Mouse (Mus musculus) kidney, postnatal 10 days (tissue): ENCODE measurements around the gene Zbtb20.

ENCODE experiments used
- DNase-seq: peaks from one replicate; pipeline ENCODE4 v3.0.0; 2021; ENCODE audit warnings: mixed read lengths

Gene Zbtb20

DNA sequence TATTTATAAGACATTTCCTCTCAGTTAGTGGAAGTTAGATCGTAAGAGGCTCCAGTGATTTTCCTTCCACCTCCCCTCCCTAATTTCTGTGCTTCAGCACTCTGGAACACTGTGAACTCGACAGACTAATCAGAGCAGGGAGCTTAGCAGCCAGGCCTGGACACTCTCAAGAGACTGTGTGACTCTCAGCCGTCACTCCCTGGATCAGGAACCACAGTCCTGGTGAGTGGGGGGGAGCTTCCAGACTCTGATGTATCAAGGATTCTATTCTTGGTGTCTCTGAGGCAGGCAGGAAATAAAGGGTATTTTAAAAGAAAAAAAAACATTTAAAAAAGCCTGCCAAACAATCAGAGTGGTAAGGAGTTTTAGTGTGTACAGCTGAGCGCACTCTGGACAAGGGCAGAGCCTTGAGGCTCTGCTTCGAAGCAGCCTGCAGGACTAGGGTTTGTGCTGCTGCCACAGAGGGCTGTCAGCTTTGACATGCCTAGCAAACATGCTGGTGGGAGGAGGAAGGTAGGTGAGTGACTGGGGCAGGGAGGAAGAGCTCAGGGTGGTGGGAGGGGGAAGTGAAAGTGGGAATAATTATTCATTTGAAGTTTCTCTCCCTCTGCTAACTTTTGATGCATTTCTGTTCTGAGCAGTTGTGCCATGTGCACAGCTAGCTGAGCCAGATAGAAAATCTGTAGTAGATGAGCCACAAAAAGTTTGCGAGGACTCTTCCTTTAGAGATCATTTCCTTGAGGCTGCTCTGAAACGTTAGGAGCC lies 488.3 kb downstream of the Zbtb20 start:
- DNase-seq = peak; percentile 70

DNA sequence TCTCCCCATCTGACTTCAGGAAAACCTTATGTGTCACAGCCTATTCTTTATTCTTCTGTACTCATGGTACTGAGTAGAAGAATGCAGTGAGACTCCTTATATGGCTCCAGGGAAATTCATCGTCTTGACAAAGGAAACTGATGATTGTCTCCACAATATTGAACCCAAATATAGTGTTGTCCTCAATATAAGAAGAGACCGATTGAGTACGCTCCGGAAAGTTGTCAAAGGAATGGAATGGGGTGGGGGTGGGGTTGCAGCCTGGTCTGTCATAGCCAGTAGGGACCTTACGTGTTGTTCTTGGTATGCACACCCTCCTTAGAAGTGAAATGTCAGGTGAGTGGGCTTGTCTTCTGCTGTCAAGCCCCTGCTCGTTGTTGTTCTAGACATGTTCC lies 488.8 kb downstream of the Zbtb20 start:
- no peak for DNase-seq

DNA sequence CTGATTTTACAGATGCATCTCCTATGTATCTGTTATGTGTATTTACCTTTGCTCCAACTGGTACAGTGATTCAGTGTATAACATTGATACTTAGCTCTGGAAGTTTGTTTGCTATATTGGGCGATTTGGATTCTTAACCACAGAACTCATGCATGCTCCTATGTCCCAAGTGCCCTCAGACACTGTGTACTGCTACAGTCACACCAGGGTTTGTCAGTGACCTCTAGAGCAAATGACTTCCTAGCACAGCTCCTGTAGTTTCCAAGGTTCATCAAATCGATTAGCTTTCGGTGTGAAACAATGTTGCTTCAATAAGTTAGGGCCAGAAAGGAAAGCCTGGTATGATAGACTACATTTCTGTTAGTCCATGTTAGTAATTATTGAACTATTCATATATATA lies 489.6 kb downstream of the Zbtb20 start:
- DNase-seq = no peak

GRCm38 (mm10) chr16:43370496-43371020 lies 494.9 kb downstream of the Zbtb20 start:
- no peak for DNase-seq

DNA sequence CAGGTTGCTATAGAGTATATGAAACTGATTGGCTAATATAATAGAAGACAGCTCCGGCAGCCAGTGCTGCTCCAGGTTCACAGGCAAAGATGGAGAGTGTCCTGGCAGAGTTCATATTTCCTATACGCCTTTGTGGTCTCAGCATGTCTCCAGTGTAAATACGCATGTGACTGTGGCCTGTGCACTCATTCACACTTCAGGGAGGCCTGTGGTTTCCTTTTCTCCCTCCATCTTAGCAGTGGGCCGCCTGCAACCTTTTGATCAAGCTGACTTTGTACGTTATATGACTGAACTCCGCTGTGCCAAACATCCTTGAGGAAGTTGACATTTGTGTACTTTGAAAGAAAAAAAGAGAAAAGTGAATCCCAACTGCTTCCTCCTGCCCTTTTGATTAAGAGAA lies 501.1 kb downstream of the Zbtb20 start:
- DNase-seq = no peak

GRCm38 (mm10) chr16:43379351-43380325 lies 504.0 kb downstream of the Zbtb20 start:
- no peak for DNase-seq

DNA sequence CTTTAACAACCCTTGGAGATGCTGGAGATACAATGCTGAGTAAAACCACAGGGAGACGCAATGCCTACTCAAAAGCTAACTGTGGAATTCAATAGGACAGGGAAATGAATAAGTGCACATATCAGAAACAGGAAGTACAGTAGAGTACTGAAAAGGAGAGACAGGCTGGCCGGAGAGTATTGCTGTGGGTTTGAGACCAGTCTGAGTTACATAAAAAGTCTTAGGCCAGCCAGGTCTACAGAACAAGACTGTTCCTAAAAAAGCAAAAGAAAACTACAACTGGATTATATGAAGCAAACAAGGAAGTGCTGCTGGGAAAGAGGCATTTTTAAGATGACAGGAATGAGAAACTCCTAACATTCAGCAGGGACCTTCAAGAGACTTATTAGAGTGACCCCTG lies 505.5 kb downstream of the Zbtb20 start:
- DNase-seq = no peak

DNA sequence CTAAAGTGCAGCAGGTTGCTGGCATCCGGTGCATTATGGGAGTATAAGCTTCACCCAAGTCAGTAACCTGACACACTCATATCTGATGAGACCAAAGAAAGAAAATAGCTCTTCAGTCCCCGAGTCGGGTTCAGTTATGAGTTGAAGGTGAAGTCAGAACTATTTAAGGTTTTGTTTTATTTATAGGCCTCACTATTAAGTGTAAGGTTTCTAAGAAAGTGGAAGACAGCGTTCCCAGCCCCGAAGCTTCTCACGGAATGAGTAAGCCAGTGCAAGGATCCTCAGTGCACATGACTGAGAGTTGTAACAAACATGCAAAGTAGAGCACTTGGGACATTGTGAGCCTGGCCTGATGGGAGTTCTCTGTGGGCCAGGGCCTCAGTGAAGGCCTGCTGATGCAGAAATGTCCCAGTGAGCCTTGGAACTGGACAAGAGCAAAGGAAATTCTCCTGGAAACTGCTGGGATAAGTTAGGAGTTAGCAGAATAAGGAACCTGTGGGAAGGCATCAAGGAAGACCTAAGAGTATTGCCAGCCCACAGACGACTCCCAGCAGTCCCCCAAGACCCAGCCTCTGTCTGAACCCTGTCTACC lies 507.6 kb downstream of the Zbtb20 start:
- no peak for DNase-seq

DNA sequence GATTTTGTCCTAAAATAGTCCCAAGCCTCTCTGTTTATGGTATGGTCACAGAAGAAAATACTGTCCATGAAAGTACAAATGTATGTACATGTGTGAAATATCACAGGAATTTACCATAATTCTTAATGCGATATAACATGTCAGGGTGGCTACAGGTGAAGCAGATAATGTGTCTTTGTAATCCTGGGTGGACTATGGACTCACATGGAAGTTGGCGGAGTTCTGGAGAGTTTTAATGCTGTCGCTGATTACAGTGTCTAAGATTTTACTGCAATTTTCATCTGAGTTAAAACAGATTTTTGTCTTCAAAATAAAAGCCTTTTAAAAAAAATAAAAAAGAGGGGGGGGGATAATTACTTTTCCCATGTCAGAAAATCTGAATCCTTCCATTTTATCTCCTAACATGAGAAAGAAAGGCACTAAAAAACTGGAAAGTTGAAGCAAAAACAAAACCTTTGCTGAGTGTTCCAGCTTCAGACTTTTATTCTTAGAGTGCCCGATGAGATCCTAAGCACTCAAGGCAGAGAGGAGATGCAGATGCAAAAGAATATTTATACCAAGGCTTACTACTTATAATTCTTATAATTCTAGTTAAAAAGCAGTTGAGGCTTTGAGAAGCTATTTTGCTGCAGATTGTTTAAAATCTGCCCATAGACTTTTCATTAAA lies 509.4 kb downstream of the Zbtb20 start:
- DNase-seq = no peak

DNA sequence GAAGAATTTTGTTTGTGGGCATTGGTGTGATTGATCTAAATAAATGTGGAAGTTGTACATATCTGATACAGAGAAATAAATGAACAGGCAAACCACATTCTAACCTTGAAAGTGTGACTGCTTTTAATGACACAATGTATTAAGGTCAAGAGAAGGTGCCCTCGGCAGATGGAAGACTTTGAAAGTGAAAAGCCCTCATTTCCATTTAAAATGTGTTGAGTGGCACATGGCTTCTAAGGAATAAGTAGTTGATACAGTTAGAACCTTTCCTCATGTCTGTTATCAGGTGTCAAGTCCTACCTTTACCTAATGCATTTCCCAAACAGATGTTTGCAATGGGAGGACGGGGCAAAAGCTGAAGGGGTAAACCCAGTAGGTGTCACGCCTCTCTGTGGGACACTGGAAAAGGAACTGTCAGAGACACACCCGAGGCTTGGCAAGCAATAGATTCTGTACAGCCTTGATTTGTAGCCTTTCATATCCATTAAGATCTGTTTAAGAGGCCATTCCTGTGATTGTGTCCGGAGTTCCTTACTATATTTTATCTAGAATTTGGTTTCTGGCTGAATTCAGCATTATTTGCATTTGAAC lies 510.0 kb downstream of the Zbtb20 start:
- no peak for DNase-seq

DNA sequence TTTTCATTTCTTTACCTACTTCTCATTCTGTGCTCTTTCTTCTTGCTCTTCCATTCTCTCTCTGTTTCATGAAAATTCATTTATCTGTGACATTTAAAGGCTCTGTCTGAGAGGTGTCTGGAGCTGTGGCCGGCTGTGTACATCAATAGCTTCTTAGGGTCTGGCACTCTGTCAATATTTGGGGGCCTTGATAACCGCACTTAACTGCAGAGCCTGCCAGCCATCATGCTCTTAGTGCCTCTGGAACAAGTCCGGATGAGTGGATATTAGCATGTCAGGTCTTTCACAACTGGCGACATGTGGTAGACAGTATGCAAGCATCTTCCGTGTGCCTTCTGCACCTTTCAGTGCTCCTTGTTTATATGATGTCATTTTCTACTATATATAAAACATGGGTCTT lies 510.7 kb downstream of the Zbtb20 start:
- no peak for DNase-seq

DNA sequence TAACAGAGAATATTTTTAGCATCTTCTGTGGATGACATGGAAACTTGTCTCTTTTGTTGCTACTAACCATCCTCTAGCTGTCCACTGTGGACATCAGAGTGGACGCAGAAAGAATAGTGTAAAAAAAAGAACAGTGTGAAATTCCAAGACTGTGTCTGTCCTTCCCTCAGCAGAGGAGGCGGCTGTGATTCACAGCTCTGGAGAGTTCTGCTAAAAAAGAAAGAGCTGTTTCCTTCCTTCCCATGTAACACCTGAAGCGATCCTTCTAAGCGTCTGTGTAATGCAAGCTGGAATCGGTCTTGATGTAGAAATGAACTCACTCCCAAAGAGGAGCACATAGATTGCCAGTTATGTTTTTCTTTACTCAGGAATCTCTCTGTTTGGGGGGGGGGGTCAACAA lies 512.7 kb downstream of the Zbtb20 start:
- no peak for DNase-seq

DNA sequence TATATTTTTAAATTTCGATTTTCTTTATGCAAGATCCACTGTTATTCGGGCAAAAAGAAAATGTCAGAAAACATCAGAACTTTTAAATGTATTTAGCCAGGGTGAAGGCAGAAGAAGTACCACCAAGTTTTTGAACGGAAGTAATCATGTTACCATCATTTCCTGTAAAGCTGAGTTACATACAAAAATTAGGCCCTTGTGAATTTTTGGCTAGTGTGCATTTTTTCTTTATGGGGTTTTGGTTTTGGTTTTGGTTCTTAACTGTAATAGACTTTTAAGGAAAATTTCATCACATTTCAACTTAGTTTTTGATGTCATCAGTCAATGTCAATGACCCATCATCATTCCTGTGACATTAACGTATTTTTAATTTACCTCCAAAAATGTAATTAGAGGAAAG lies 514.7 kb downstream of the Zbtb20 start:
- DNase-seq = no peak

GRCm38 (mm10) chr16:43393382-43393781 lies 517.7 kb downstream of the Zbtb20 start:
- DNase-seq = no peak

DNA sequence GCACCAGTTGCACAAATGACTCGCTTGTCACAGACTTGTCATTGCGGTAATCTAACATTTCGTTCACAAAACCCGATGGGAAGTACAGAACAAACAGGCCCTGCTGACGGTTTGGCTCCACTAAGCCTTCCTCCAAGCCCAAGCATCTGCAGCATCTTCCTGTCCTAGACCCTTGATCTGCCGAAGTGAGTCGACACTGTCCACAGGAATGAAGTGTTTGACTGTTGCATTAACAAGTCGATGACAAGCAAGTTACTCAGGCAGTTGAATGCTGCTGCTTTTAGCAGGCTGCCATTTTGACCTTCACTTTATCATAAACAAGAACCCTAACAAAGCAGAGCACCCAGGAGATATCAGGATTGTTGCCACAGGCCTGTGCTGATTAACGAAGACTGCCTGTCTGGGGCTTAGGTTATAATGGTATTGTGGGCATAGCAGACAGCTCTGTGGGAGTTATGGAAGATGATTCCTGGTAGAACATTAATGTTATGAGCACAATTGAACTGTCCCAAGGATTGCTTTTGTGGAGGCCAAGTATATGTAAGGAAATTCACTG lies 518.4 kb downstream of the Zbtb20 start:
- DNase-seq = no peak

DNA sequence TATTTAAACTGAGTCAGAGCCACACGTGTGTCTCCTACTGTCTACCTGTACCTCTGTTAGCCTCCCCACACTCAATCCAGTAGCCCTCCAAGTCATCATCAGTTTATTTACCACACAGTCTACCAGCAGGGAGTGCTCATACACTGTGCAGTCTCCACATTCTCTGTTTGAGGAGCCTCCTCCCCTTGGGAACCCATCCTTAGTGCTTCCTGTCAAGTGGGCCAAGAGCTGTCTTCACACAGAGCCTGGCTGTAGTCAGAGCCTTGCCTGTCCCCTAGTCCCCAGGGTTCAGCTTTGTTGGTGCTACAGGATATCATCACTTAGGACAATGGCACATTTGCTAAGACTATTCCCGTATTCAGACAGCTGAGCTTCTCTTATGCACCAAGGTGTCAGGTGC lies 519.1 kb downstream of the Zbtb20 start:
- peak; percentile 40 for DNase-seq

GRCm38 (mm10) chr16:43396849-43397628 lies 521.4 kb downstream of the Zbtb20 start:
- DNase-seq = no peak

DNA sequence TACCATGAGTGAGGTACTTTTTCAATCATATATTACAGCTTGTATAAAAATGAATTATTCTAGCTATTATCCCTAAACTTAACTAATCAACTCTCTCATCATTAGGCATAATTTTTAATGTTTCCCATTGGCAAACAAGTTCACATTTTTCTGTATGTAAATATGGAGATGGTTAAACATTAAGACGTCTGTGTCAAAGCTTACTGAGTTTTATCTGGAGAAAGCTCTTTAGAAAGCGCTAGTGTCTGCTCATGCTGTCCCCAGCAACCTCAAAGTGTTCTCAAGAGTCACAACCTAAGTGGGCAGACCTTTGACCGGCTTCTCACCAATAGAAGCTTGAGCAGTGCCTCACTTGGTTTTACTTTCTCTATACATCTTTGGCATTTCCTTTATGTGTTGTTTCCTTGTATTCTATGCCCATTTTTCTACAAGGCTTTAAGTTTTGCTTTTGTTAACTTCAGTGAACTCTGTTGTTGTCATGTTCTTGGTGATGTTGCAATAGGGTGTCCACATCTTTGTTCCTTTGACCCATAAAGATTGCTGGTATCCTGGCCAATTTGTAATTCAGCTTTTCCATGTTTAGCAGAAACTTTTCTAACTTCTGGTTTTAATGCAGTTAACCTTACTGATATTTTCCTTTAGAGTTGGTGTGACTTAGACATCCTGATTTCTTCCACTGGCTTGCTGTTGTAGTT lies 522.1 kb downstream of the Zbtb20 start:
- DNase-seq = no peak

- DNase-seq = no peak
Measured at GRCm38 (mm10) chr16:43399428-43399827, 523.7 kb downstream of the Zbtb20 start.

- no peak for DNase-seq
Measured at GRCm38 (mm10) chr16:43400046-43400445, 524.4 kb downstream of the Zbtb20 start.

GRCm38 (mm10) chr16:43400949-43401348 lies 525.3 kb downstream of the Zbtb20 start:
- DNase-seq = no peak
